Mouse (Mus musculus) spleen, postnatal 4 days (tissue): ENCODE results near the gene Abcb7.

Experiments used
- DNase-seq, 2 experiments: peaks; one replicate each; pipeline ENCODE4 v3.0.0; 2022; ENCODE audit warnings: low spot score in 2 of 2

Gene Abcb7

DNA sequence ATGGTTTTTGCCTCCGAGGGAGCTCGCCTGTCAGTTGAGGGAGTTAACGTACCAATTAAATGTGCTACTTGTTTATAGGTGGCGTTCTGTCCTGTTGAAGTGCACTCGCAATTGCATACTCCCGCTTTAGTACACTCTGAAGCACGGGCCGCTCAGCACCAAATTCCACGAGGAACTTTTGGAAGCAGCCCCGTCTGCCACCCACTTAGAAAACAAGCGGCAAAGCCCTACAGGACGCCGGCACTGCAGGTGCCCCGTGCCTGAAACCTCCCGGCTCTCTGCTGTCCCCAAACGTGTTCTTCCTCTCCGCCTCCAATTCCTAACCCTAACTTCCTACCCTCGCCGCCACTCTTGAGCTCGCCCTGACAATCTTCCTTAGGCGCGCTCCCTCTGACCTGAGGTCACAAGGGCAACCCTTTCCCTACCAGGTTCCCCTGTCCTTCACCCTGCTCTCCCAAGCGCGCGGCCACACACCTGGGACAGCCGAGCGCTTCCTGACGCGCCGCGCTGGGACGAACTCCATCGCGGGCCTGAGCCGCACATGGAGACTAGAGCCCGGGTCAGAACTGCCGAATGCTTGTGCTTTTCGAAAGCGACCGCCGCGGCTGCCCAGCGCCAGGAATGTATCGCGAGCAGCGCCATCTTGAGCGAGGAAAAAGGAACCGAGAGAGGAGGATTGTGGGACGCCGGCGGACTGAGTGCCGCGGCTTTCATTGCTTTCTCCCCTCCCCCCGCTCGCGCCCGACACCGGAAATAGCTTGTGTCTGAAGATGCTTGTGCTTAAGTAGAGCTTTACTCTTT lies at the start of gene Abcb7:
Abcb7 (minus strand) TSS at position 674 of the 801 bp plus-strand sequence.
- peak; percentile 82 to 89 for DNase-seq

DNA sequence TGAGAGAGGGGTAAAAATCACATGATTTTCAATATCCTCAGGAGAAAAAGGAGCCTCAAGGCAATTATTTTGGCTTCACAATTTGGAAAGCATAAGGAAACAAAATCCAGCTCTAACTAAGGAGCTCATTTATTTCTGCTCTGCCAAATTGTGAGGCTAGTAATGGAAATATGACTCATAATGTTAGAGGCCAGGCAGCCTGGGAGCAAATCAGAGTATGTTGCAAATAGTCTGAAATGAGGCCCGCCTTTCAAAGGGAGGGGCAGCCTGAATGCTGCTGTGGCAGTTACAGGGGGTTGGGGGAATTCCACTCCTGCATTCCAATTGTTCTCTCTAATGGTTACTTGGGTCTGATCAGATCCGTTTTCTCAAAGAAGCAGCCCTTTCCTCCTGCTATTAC lies 48.1 kb upstream of the Abcb7 start:
- no peak for DNase-seq

- no peak for DNase-seq
Measured at GRCm38 (mm10) chrX:104452433-104452832, 38.8 kb upstream of the Abcb7 start.

- no peak for DNase-seq
Measured at GRCm38 (mm10) chrX:104433456-104433855, 19.8 kb upstream of the Abcb7 start.

DNA sequence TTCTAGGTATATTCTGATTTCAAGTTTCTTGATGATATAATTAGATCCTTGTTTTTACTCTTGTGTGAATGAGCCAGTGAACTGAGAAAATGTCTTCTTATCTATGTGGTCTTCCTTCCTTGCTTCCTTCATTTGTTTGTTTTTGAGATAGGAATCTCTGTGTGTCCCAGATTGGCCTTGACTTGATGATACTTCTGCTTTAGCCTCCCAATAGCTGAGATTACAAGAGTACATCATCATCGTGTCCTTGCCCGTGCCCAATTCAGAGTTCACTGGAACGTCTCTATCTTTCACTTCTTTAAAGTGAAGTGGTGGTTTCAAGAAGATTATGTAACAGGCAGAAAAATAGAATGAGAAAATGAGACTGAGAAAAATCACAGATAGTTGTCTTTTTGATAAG lies 14.5 kb upstream of the Abcb7 start:
- no peak for DNase-seq

GRCm38 (mm10) chrX:104413995-104414394 lies 339 bp upstream of the Abcb7 start:
- no peak for DNase-seq

GRCm38 (mm10) chrX:104408137-104408536 lies 5.5 kb downstream of the Abcb7 start:
- DNase-seq: no peak

DNA sequence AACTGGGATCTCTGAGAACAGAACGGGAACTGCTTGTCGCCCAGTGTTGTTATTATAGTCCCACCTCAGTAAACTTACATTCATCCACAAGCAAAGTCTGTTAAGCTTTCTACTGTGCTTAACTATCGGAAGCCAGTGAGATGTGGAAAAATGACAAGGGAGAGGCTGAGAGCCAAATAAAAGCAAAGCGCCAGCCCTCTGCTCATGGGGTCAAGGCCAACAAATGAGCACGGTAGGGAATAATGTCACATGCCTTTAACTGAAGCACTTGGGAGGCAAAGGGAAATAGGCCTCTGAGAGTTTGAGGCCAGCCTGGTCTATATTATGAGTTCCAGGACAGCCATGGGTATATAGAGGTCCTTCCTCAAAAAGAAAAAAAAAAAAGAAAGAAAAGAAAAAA lies 11.2 kb downstream of the Abcb7 start:
- DNase-seq: no peak

- no peak for DNase-seq
Measured at GRCm38 (mm10) chrX:104401134-104401533, 12.5 kb downstream of the Abcb7 start.

DNA sequence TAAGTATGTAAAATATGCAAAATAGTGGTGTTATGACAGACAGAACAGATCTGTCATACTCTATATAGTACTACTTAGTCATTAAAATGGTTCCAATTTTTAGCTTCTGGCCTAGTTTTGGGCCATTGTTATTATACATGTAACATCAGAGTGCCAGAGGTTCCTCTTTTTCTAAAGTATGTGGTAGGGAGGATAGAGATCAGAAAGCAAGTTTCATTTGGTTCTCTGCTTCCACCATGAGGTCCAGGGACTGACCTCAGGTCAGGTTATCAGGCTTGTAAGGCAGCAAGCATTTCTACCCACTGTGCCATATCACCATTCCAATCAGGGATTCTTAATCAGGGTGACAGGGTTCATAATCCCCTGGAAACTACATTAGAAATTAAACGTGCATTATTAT lies 16.1 kb downstream of the Abcb7 start:
- DNase-seq: no peak

DNA sequence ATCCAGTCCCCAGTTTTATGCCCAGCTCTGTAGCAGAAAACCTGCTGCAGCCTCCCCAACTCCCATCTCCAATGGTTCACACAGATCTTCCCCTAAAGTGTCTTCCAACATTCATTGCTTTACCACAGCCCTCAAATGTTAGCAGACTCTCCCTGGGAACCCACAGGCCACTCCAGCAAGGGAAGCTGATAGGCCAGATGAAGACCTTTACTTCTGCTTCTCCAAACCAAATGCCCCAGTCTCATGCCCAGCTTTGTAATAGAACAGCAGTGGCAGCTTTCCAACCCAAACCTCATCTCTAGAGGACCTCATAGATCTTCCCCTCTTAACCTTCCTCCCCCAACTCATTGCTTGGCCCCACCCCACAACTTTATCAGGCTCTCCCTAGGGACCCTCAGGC lies 54.0 kb downstream of the Abcb7 start:
- no peak for DNase-seq

DNA sequence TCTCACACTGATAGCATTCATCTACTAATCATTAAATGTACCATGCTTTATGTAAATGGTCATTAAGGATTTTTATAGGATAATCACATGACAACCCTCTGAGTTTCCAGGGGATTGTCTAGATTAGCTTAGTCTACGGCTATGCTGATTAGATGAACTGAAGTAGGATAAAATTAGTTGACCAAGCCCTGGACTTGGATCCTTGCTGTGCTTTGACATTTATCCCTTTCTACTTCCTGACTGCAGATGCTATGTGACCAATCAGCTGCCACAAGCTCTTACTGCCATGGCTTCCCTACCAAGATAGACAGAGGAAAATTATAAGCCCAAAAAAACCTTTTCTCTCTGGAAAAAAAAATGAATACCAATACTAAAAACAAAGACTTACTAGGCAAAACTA lies 57.8 kb downstream of the Abcb7 start:
- no peak for DNase-seq

DNA sequence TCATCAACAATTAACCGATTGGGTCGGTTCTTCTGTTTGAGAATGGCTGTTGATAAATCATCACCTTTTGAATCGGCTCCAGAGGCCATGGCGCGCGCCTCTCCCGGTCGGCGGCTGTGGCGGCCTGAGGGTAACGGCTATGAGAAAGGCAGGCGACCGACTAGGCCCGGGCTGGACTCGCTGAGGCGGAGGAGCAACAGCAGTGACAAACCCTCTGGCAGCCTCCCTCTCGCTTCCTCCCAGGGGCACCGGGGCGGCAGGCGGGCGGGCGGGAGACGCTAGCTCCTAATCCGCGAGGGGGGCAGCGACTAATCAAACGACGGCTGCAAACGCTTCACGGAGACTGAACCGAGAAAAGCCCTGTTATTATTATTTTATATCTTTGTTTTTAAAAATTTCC lies 65.5 kb downstream of the Abcb7 start:
- peak; percentile 16 to 63 for DNase-seq

GRCm38 (mm10) chrX:104291721-104292120 lies 121.9 kb downstream of the Abcb7 start:
- no peak for DNase-seq

GRCm38 (mm10) chrX:104279828-104280227 lies 133.8 kb downstream of the Abcb7 start:
- no peak for DNase-seq

- no peak for DNase-seq
Measured at GRCm38 (mm10) chrX:104264371-104264770, 149.3 kb downstream of the Abcb7 start.

DNA sequence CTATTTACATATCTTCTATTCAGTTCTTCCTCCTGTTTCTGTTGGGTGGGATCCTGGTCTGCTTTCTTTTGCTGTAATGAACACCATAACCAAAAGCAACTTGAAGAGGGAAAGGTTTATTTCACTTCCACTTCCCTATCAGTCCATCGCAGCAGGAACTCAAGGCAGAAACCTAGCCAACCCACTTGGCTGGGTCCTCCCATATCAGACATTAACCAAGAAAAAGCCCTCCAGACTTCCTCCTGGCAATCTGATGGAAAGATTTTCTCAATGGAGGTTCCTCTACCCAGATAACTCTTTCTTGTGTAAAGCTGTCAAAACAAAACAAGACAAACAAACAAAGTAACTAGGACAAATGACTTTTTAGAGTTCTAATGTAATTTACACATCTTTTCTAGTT lies 151.2 kb downstream of the Abcb7 start:
- DNase-seq: no peak

- no peak for DNase-seq
Measured at GRCm38 (mm10) chrX:104256561-104256960, 157.1 kb downstream of the Abcb7 start.
